Mouse (Mus musculus) stomach, embryonic 15.5 days (tissue): ENCODE measurements around the gene Grk3. TPM values are rescaled to one million over a fixed set of nuclear protein-coding genes. Genes with fewer than 3 reads are reported as not detected.

ENCODE experiments used
- ATAC-seq: fragments of 200-750 bp; cut with Nextera tagmentation; 2 replicates; pipeline ENCODE4 v1.8.0; 2017; ENCODE audit warnings: low read depth, moderate number of reproducible peaks, moderate TSS enrichment; ENCODE audit not compliant: insufficient read depth, low FRiP score
- H3K27ac ChIP-seq: fragments of 300-500 bp; sonication (generic); 2 replicates; pipeline ENCODE4 v1.5.1; 2015; ENCODE audit warnings: mild to moderate bottlenecking, inconsistent platforms
- H3K27me3 ChIP-seq: fragments of 300-500 bp; sonication (generic); replicated peaks from 2 replicates; pipeline ENCODE4 v1.6.1; 2015; ENCODE audit warnings: inconsistent platforms
- H3K36me3 ChIP-seq: fragments of 300-500 bp; sonication (generic); 2 replicates; pipeline ENCODE4 v1.6.1; 2015; ENCODE audit warnings: inconsistent platforms
- H3K4me1 ChIP-seq: fragments of 300-500 bp; sonication (generic); 2 replicates; pipeline ENCODE4 v1.6.1; 2015; ENCODE audit warnings: inconsistent platforms
- H3K4me2 ChIP-seq: fragments of 300-500 bp; sonication (generic); 2 replicates; pipeline ENCODE4 v1.6.1; 2015; ENCODE audit warnings: mild to moderate bottlenecking, inconsistent platforms
- H3K4me3 ChIP-seq: fragments of 300-500 bp; sonication (generic); replicated peaks from 2 replicates; pipeline ENCODE4 v1.5.1; 2015; ENCODE audit warnings: inconsistent platforms
- H3K9ac ChIP-seq: fragments of 300-500 bp; sonication (generic); 2 replicates; pipeline ENCODE4 v1.6.1; 2015; ENCODE audit warnings: inconsistent platforms
- H3K9me3 ChIP-seq: fragments of 300-500 bp; sonication (generic); 2 replicates; pipeline ENCODE4 v1.6.1; 2016; ENCODE audit warnings: inconsistent platforms
- WGBS: fragments of 180-500 bp; shearing (Covaris S2); methylation state at CpG from one replicate; pipeline ENCODE4 v1.1.7; 2015; 5-methylcytosine and 5-hydroxymethylcytosine counted together
- polyA plus RNA-seq: library from polyadenylated mRNA; unstranded; fragments of >200 nt; fragmentation: Nextera tagmentation; extraction: Ambion mirVana; gene quantifications from 2 replicates; pipeline ENCODE4 v1.2.1, GENCODE M21; 2015

Gene Grk3
- 13.6 and 13.8 TPM in 2 replicates for polyA plus RNA-seq

DNA sequence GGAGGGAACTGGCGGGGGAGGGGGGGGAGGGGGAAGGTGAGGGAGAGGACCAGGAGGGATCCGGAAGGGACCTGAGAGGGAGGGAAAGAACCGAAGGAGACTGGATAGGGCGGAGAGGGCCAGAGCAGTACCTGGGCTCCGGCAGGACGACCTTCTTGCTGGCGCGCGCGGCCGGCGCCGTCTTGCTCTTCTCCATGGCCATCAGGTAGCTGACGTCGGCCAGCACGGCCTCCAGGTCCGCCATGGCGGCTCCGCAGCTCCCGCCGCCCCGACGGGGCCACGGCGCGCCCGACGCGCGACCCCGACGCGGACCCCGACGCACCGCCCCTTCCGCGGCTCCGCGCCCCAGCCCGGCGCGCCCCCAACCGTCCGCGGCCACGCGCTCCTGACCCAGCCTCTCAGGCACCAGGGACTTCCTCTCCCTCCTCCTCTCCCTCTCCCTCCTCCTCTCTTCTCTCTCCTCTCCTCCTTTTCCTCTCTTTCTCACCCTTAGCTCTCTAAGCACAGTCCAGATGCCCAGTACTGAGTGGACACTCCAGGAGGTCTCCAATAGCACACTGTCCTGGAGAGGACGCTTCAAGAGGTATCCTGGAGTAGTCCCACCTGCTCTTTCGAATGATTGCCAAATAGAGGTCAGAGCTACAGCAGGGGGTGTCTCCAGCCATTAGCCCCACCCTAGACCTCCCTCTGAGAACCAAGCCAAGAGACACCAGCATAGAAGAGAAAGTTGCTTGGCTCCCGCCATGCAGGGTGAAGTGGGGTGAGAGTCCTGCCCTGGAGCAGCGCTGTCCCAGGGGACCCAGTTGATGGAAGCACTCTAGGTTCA, at the start of gene Grk3:
Grk3 (minus strand) TSS at position 556 of the 826 bp plus-strand sequence.
- 2% methylated on average over 51 of the region's 52 CpGs for WGBS
- peak; percentile 78 for ATAC-seq
- Histone ChIP-seq H3K9ac (peak within 1 kb of the TSS; percentile 42; the same call in 1 of the 2 replicates), H3K4me3 (peak within 1 kb of the TSS; percentile 64), H3K9me3 (no peaks in the 10 kb centered on the region), H3K4me2 (peak within 1 kb of the TSS; percentile 81), H3K27me3 (no peaks in the 10 kb centered on the region), H3K27ac (peak within 1 kb of the TSS; percentile 71), H3K4me1 (peaks cover 13% of the 10 kb centered on the region), H3K36me3 (no peaks in the 10 kb centered on the region)

DNA sequence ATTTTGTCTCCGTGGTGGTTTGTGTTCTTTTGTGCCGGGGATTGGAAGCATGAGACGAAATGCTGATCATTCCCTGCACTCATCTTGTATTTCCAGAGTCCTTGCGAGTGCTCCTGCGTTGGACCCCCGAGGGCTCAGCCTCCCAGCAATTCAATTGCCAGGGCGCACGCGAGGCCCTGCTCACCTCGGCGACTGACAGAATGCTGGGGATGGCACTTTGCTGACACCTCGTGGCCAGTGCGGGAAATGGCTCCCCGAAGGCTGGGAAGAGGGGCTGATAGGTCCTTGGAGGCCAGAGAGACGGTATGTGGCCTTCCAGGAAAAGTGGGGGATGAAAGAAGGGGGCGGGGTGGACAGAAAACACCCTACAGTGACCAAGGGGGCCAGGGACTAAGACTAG, 38.7 kb upstream of the Grk3 start:
- no peaks in the 10 kb centered on the region for H3K9me3 ChIP-seq
- no peak overlapping the region for H3K27ac ChIP-seq
- H3K4me2 ChIP-seq: no peak overlapping the region
- H3K4me3 ChIP-seq: no peak overlapping the region
- H3K4me1 ChIP-seq: no peaks in the 10 kb centered on the region
- H3K9ac ChIP-seq: no peak overlapping the region
- H3K36me3 ChIP-seq: no peaks in the 10 kb centered on the region
- ATAC-seq: no peak
- 4% methylated on average over 16 of the region's 16 CpGs for WGBS
- H3K27me3 ChIP-seq: no peaks in the 10 kb centered on the region

GRCm38 (mm10) chr5:113050581-113051185, 35.1 kb upstream of the Grk3 start:
- H3K9ac ChIP-seq: no peak overlapping the region
- 54% methylated on average over 7 of the region's 7 CpGs for WGBS
- H3K27ac ChIP-seq: no peak overlapping the region
- H3K9me3 ChIP-seq: no peaks in the 10 kb centered on the region
- no peaks in the 10 kb centered on the region for H3K27me3 ChIP-seq
- no peak overlapping the region for H3K4me3 ChIP-seq
- ATAC-seq: no peak
- no peak overlapping the region for H3K4me2 ChIP-seq
- H3K4me1 ChIP-seq: no peaks in the 10 kb centered on the region
- H3K36me3 ChIP-seq: no peaks in the 10 kb centered on the region

- Histone ChIP-seq H3K9ac (no peak overlapping the region), H3K27ac (no peak overlapping the region), H3K27me3 (no peaks in the 10 kb centered on the region), H3K4me1 (no peaks in the 10 kb centered on the region), H3K4me3 (no peak overlapping the region), H3K36me3 (no peaks in the 10 kb centered on the region), H3K4me2 (no peak overlapping the region), H3K9me3 (no peaks in the 10 kb centered on the region)
- ATAC-seq: no peak
These were observed 34.3 kb upstream of the Grk3 start for GRCm38 (mm10) chr5:113049876-113050275.

- 80% methylated on average over 10 of the region's 10 CpGs for WGBS
- no peak overlapping the region for H3K4me2 ChIP-seq
- no peak overlapping the region for H3K4me3 ChIP-seq
- H3K27ac ChIP-seq: no peak overlapping the region
- H3K9me3 ChIP-seq: no peaks in the 10 kb centered on the region
- H3K36me3 ChIP-seq: no peaks in the 10 kb centered on the region
- H3K27me3 ChIP-seq: no peaks in the 10 kb centered on the region
- H3K9ac ChIP-seq: no peak overlapping the region
- no peak for ATAC-seq
- peaks cover 8% of the 10 kb centered on the region for H3K4me1 ChIP-seq
These were observed 30.1 kb upstream of the Grk3 start for GRCm38 (mm10) chr5:113045511-113046273.

DNA sequence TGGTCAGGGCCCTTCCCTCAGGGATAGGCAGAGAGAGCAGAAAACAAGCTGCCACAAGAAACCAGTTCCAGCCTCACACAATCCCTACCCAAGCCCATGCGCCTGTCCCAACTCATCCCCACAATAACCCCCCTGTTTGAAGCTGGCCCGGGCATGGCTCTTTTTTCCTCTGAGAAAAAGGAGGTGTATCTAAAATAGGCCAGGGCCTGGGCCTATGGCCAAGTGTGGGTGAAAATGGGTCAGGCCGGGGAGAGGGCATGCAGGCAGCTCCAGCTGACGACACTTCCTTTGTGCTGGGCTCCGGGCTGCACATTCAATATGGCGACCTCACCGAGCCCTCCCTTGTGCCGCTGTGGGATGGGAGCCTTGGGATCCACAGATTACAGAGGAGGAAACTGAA, 27.9 kb upstream of the Grk3 start:
- Histone ChIP-seq H3K36me3 (no peaks in the 10 kb centered on the region), H3K27ac (no peak overlapping the region), H3K4me1 (peaks cover 9% of the 10 kb centered on the region), H3K27me3 (no peaks in the 10 kb centered on the region), H3K4me3 (no peak overlapping the region), H3K9ac (no peak overlapping the region), H3K4me2 (no peak overlapping the region), H3K9me3 (no peaks in the 10 kb centered on the region)
- no peak for ATAC-seq
- 83% methylated on average over 8 of the region's 8 CpGs for WGBS

GRCm38 (mm10) chr5:113041567-113042071, 26.0 kb upstream of the Grk3 start:
- H3K9me3 ChIP-seq: no peaks in the 10 kb centered on the region
- no peak; the same call in 1 of the 2 replicates for ATAC-seq
- H3K4me2 ChIP-seq: no peak overlapping the region
- no peaks in the 10 kb centered on the region for H3K27me3 ChIP-seq
- 10% methylated on average over 5 of the region's 5 CpGs for whole genome bisulfite sequencing
- no peak overlapping the region for H3K9ac ChIP-seq
- peaks cover 9% of the 10 kb centered on the region for H3K4me1 ChIP-seq
- no peak overlapping the region for H3K4me3 ChIP-seq
- H3K36me3 ChIP-seq: no peaks in the 10 kb centered on the region
- H3K27ac ChIP-seq: no peak overlapping the region

DNA sequence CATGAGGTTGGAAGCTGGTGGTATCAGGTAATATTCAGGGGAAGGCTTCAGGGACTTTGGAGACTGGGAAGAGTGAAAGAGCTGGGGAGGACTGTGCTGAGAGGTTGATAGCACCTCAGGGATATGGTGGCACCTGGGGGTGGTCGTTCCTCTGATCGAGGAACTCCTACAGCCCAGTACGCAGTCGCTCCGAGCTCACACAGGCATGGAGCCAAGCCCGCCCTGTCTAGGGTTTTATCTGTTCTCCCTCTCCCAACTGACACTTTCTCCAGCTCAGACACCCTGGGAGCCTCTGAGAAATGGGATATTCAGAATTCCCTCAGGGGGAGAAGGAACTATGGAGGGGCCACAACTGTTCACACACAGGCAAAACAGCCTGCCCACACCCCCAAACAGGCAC, 25.2 kb upstream of the Grk3 start:
- Histone ChIP-seq H3K4me2 (no peak overlapping the region), H3K27me3 (no peaks in the 10 kb centered on the region), H3K4me1 (peaks cover 9% of the 10 kb centered on the region), H3K9me3 (no peaks in the 10 kb centered on the region), H3K4me3 (no peak overlapping the region), H3K27ac (no peak overlapping the region), H3K36me3 (no peaks in the 10 kb centered on the region), H3K9ac (no peak overlapping the region)
- peak; percentile 23; the same call in 1 of the 2 replicates for ATAC-seq
- WGBS: 55% methylated on average over 6 of the region's 6 CpGs

DNA sequence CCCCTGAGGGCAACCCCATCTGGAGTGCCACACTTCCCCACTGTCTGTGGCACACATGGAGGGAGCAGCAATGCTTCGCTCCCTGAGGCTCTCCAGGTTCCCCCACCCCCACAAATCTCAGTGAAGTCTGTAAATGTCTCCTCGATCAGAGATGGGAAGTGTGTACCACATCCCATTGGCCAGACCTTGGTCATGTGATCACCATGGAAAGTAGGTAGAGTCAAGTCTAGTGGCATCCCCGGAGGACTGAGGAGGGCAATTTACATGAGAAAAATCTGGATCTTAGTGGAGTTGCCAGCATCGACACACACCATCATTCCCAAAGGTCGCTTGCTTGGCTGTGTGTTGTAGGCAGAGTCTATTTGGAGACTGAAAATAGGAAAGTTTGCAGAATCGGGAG, 23.0 kb upstream of the Grk3 start:
- H3K4me1 ChIP-seq: peaks cover 14% of the 10 kb centered on the region
- WGBS: 80% methylated on average over 6 of the region's 6 CpGs

GRCm38 (mm10) chr5:113035094-113036047, 19.8 kb upstream of the Grk3 start:
- Histone ChIP-seq H3K27me3 (no peaks in the 10 kb centered on the region), H3K9me3 (no peaks in the 10 kb centered on the region), H3K9ac (no peak overlapping the region), H3K4me1 (peaks cover 5% of the 10 kb centered on the region; the same call in 1 of the 2 replicates), H3K4me2 (no peak overlapping the region), H3K27ac (0 out of 2 replicates have a peak overlapping the region, but pooled peaks have one; percentile 26), H3K4me3 (no peak overlapping the region), H3K36me3 (no peaks in the 10 kb centered on the region)
- peak; percentile 78 for ATAC-seq
- WGBS: 51% methylated on average over 10 of the region's 10 CpGs

More for the DNA sequence above, 23.0 kb upstream of the Grk3 start:
- Histone ChIP-seq H3K4me2 (no peak overlapping the region), H3K27ac (no peak overlapping the region), H3K36me3 (no peaks in the 10 kb centered on the region), H3K9ac (no peak overlapping the region), H3K4me3 (no peak overlapping the region), H3K9me3 (no peaks in the 10 kb centered on the region), H3K27me3 (no peaks in the 10 kb centered on the region)
- no peak for ATAC-seq

- 66% methylated on average over 15 of the region's 15 CpGs for WGBS
- Histone ChIP-seq H3K36me3 (no peaks in the 10 kb centered on the region), H3K9me3 (no peaks in the 10 kb centered on the region), H3K4me2 (no peak overlapping the region), H3K4me1 (peaks cover 5% of the 10 kb centered on the region; the same call in 1 of the 2 replicates), H3K27me3 (no peaks in the 10 kb centered on the region), H3K9ac (no peak overlapping the region), H3K27ac (no peak overlapping the region), H3K4me3 (no peak overlapping the region)
- no peak for ATAC-seq
These were observed 15.7 kb upstream of the Grk3 start for GRCm38 (mm10) chr5:113031201-113031754.
